Mouse (Mus musculus): Measurements from ENCODE around the gene Sumo1.

DNA sequence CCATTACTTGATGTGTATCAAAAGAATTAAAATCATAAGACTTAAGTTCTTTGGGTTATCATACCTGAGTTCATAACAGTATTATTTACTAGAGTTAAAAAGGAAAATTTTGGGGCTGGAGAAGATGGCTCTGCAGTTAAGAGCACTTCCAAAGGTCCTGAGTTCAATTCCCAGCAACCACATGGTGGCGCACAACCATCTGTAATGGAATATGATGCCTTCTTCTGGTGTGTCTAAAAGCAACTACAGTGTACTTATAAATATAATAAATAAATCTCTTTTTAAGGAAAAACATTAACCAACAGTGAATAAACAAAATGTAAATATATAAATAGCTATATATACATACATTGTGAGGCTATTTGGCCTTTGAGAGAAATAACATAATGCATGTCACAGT lies 31.1 kb upstream of the Sumo1 start:
- no peak for TF ChIP-seq POLR2A (IDR thresholded peaks at IDR 0.05; ENCODE audit: low read depth, low read length)
- TF ChIP-seq CTCF (IDR thresholded peaks at IDR 0.05; ENCODE audit: borderline replicate concordance, insufficient read depth, low read length) = no peak

All from embryonic fibroblast, embryonic 13.5 days (primary cell).